Mouse (Mus musculus): Measurements from ENCODE around the gene Neurog3. TPM values are rescaled to one million over a fixed set of nuclear protein-coding genes. Genes with fewer than 3 reads are reported as not detected.

Gene Neurog3
- polyA plus RNA-seq, 1 experiment, result not detected

- Histone ChIP-seq H3K4me1 (ENCODE audit: control insufficient read depth, insufficient read depth, low read length) (peaks cover 8% of the 10 kb centered on the region), H3K4me3 (ENCODE audit: insufficient read depth, low read depth, low read length) (no peak overlapping the region), H3K27ac (ENCODE audit: insufficient read depth, low read depth, low read length) (no peak overlapping the region)
- TF ChIP-seq CTCF (IDR thresholded peaks at IDR 0.05; ENCODE audit: insufficient read depth, low read depth, low read length), result no peak
- TF ChIP-seq POLR2A (IDR thresholded peaks at IDR 0.05; ENCODE audit: insufficient read depth, low read depth, low read length), result no peak
- under 1% methylated on average over 32 of the region's 32 CpGs for WGBS
Observed at GRCm38 (mm10) chr10:62128316-62128951, 4.5 kb upstream of the Neurog3 start.

GRCm38 (mm10) chr10:62135696-62136470 lies 3.0 kb downstream of the Neurog3 start:
- WGBS, result 7% methylated on average over 8 of the region's 8 CpGs
- no peak for TF ChIP-seq POLR2A (IDR thresholded peaks at IDR 0.05; ENCODE audit: insufficient read depth, low read depth, low read length)
- no peak for TF ChIP-seq CTCF (IDR thresholded peaks at IDR 0.05; ENCODE audit: insufficient read depth, low read depth, low read length)
- Histone ChIP-seq H3K4me1 (ENCODE audit: control insufficient read depth, insufficient read depth, low read length) (peaks cover 8% of the 10 kb centered on the region), H3K27ac (ENCODE audit: insufficient read depth, low read depth, low read length) (no peak overlapping the region), H3K4me3 (ENCODE audit: insufficient read depth, low read depth, low read length) (no peak overlapping the region)

- TF ChIP-seq POLR2A (IDR thresholded peaks at IDR 0.05; ENCODE audit: insufficient read depth, low read depth, low read length) (no peak), CTCF (IDR thresholded peaks at IDR 0.05; ENCODE audit: insufficient read depth, low read depth, low read length) (no peak)
- Histone ChIP-seq H3K4me3 (ENCODE audit: insufficient read depth, low read depth, low read length) (no peak overlapping the region), H3K27ac (ENCODE audit: insufficient read depth, low read depth, low read length) (no peak overlapping the region), H3K4me1 (ENCODE audit: control insufficient read depth, insufficient read depth, low read length) (peaks cover 8% of the 10 kb centered on the region)
- 21% methylated on average over 4 of the region's 4 CpGs for WGBS
Observed at GRCm38 (mm10) chr10:62137150-62137549, 4.3 kb downstream of the Neurog3 start.

- Histone ChIP-seq H3K27ac (ENCODE audit: insufficient read depth, low read depth, low read length) (no peak overlapping the region), H3K4me3 (ENCODE audit: insufficient read depth, low read depth, low read length) (no peak overlapping the region), H3K4me1 (ENCODE audit: control insufficient read depth, insufficient read depth, low read length) (peaks cover 3% of the 10 kb centered on the region; the same call in 1 of the 2 replicates)
- 31% methylated on average over 3 of the region's 3 CpGs for WGBS
- no peak for TF ChIP-seq POLR2A (IDR thresholded peaks at IDR 0.05; ENCODE audit: insufficient read depth, low read depth, low read length)
- TF ChIP-seq CTCF (IDR thresholded peaks at IDR 0.05; ENCODE audit: insufficient read depth, low read depth, low read length), result no peak
Observed at GRCm38 (mm10) chr10:62138040-62138439, 5.2 kb downstream of the Neurog3 start.

- TF ChIP-seq POLR2A (IDR thresholded peaks at IDR 0.05; ENCODE audit: insufficient read depth, low read depth, low read length), result no peak
- no peak within 1 kb of the TSS for H3K27ac ChIP-seq (ENCODE audit: insufficient read depth, low read depth, low read length)
- H3K4me1 ChIP-seq (ENCODE audit: control insufficient read depth, insufficient read depth, low read length), result no peaks in the 10 kb centered on the region
- 70% methylated on average over 8 of the region's 8 CpGs for WGBS
- no peak within 1 kb of the TSS for H3K4me3 ChIP-seq (ENCODE audit: insufficient read depth, low read depth, low read length)
Observed at GRCm38 (mm10) chr10:62143820-62144219, 10.9 kb downstream of the Neurog3 start, which contains the start of gene Fam241b. TSS of gene Fam241b (minus strand) at chr10:62143920.

- Histone ChIP-seq H3K4me3 (ENCODE audit: insufficient read depth, low read depth, low read length) (no peak overlapping the region), H3K27ac (ENCODE audit: insufficient read depth, low read depth, low read length) (no peak overlapping the region), H3K4me1 (ENCODE audit: control insufficient read depth, insufficient read depth, low read length) (no peaks in the 10 kb centered on the region)
- TF ChIP-seq POLR2A (IDR thresholded peaks at IDR 0.05; ENCODE audit: insufficient read depth, low read depth, low read length) (no peak), CTCF (IDR thresholded peaks at IDR 0.05; ENCODE audit: insufficient read depth, low read depth, low read length) (no peak)
- WGBS, result 67% methylated on average over 5 of the region's 5 CpGs
Observed at GRCm38 (mm10) chr10:62145957-62146356, 13.1 kb downstream of the Neurog3 start.

- TF ChIP-seq CTCF (IDR thresholded peaks at IDR 0.05; ENCODE audit: insufficient read depth, low read depth, low read length), result no peak
- TF ChIP-seq POLR2A (IDR thresholded peaks at IDR 0.05; ENCODE audit: insufficient read depth, low read depth, low read length), result no peak
- Histone ChIP-seq H3K4me1 (ENCODE audit: control insufficient read depth, insufficient read depth, low read length) (no peaks in the 10 kb centered on the region), H3K4me3 (ENCODE audit: insufficient read depth, low read depth, low read length) (no peak overlapping the region), H3K27ac (ENCODE audit: insufficient read depth, low read depth, low read length) (no peak overlapping the region)
- 62% methylated on average over 12 of the region's 12 CpGs for WGBS
Observed at GRCm38 (mm10) chr10:62147466-62148248, 14.8 kb downstream of the Neurog3 start.

GRCm38 (mm10) chr10:62149929-62150328 lies 17.0 kb downstream of the Neurog3 start:
- 40% methylated on average over 7 of the region's 7 CpGs for WGBS
- no peak overlapping the region for H3K27ac ChIP-seq (ENCODE audit: insufficient read depth, low read depth, low read length)
- H3K4me1 ChIP-seq (ENCODE audit: control insufficient read depth, insufficient read depth, low read length), result no peaks in the 10 kb centered on the region
- H3K4me3 ChIP-seq (ENCODE audit: insufficient read depth, low read depth, low read length), result no peak overlapping the region
- no peak for TF ChIP-seq CTCF (IDR thresholded peaks at IDR 0.05; ENCODE audit: insufficient read depth, low read depth, low read length)
- TF ChIP-seq POLR2A (IDR thresholded peaks at IDR 0.05; ENCODE audit: insufficient read depth, low read depth, low read length), result no peak

- no peak overlapping the region for H3K4me3 ChIP-seq (ENCODE audit: insufficient read depth, low read depth, low read length)
- 0 out of 2 replicates have a peak, but pooled peaks cover 3% of the 10 kb centered on the region for H3K4me1 ChIP-seq (ENCODE audit: control insufficient read depth, insufficient read depth, low read length)
- no peak overlapping the region for H3K27ac ChIP-seq (ENCODE audit: insufficient read depth, low read depth, low read length)
- WGBS, result 54% methylated on average over 10 of the region's 10 CpGs
- TF ChIP-seq POLR2A (IDR thresholded peaks at IDR 0.05; ENCODE audit: insufficient read depth, low read depth, low read length) (no peak), CTCF (IDR thresholded peaks at IDR 0.05; ENCODE audit: insufficient read depth, low read depth, low read length) (no peak)
Observed at GRCm38 (mm10) chr10:62162410-62162809, 29.5 kb downstream of the Neurog3 start.

All from olfactory bulb, adult 2 months (tissue).